11 mouse cellular contexts compared by ENCODE assay signal in genomic region chr10:63026795-63027160, GRCm38 (mm10). TPM values are rescaled to one million over a fixed set of nuclear protein-coding genes. Genes with fewer than 3 reads are reported as not detected.
DNase-seq lines count a peak whose midpoint lies in the region; ATAC-seq lines count a peak whose summit lies in the region.
"Had no signal": no experiment of that assay in that cellular context is flagged by ENCODE, and none has a peak within 500 bp of the region (broad histone marks: within the 10 kb centered on the region; RNA-seq: fewer than 3 reads in every experiment).

No protein-coding gene starts in this region.

- H3K27me3 ChIP-seq in forebrain, embryonic 16.5 days (replicated peaks; ENCODE audit: control insufficient read depth, insufficient read depth, low read length): no peaks in the 10 kb centered on the region
- no peaks in the 10 kb centered on the region for H3K27me3 ChIP-seq in midbrain, embryonic 10.5 days (ENCODE audit: low read depth, poor library complexity, severe bottlenecking)

- H3K36me3 ChIP-seq in forebrain, embryonic 16.5 days (ENCODE audit: control insufficient read depth, insufficient read depth): no peaks in the 10 kb centered on the region
- H3K36me3 ChIP-seq in midbrain, embryonic 10.5 days: no peaks in the 10 kb centered on the region

- DNase-seq in right cerebral cortex, postnatal 10 days (ENCODE audit: low spot score in 2 of 2): peak; percentile 43 to 71
- no peak for DNase-seq in right cerebral cortex, postnatal 25 days
- peak; percentile 30 for DNase-seq in midbrain, embryonic 10.5 days (ENCODE audit: low spot score)
- no peak for DNase-seq in adrenal gland, adult (ENCODE audit: inconsistent age in 2 of 2, low spot score in 1 of 2)
- no peak for DNase-seq in heart, adult 11 months
- DNase-seq in lung, adult 18-20 months: no peak
- DNase-seq: cerebellum, postnatal 14 days; heart, postnatal 10 days; liver, postnatal 0 days; thymus, postnatal 14 days had no signal

- H3K4me2 ChIP-seq in forebrain, embryonic 16.5 days (ENCODE audit: low read length): peak overlapping the region; percentile 81

- peaks cover 27% of the 10 kb centered on the region for H3K4me1 ChIP-seq in forebrain, embryonic 16.5 days (replicated peaks; ENCODE audit: control insufficient read depth, insufficient read depth, low read length)
- peaks cover 48% of the 10 kb centered on the region for H3K4me1 ChIP-seq in midbrain, embryonic 10.5 days

- WGBS in forebrain, embryonic 16.5 days: 21% methylated on average over 6 of the region's 6 CpGs
- WGBS in midbrain, embryonic 10.5 days: 41% methylated on average over 6 of the region's 6 CpGs

- peak overlapping the region; percentile 50 for H3K9ac ChIP-seq in forebrain, embryonic 16.5 days (replicated peaks; ENCODE audit: low read depth, low read length)
- H3K9ac ChIP-seq: liver, postnatal 0 days had no signal

- peak overlapping the region; percentile 100 for H3K27ac ChIP-seq in forebrain, embryonic 16.5 days (ENCODE audit: low read length)
- peak overlapping the region; percentile 100 for H3K27ac ChIP-seq in midbrain, embryonic 10.5 days (replicated peaks)

- no peaks in the 10 kb centered on the region for H3K9me3 ChIP-seq in forebrain, embryonic 16.5 days (ENCODE audit: control insufficient read depth, low read length)
- no peaks in the 10 kb centered on the region for H3K9me3 ChIP-seq in midbrain, embryonic 10.5 days (replicated peaks)

- ATAC-seq in forebrain, embryonic 16.5 days: no peak
- ATAC-seq: liver, postnatal 0 days had no signal

- H3K4me3 ChIP-seq in forebrain, embryonic 16.5 days (replicated peaks; ENCODE audit: low read length): peak overlapping the region; percentile 20
- H3K4me3 ChIP-seq in midbrain, embryonic 10.5 days: peak overlapping the region; percentile 97

RNA-seq across cellular contexts. Expression of gene Pbld2, which starts 2.7 kb away (rescaled TPM):
- 1.3 and 1.7 TPM in 2 replicates for polyA plus RNA-seq in forebrain, embryonic 16.5 days (2015; fragmentation: Nextera tagmentation; extraction: Ambion mirVana)
- 0.89 and 1.1 TPM in 2 replicates for polyA plus RNA-seq in midbrain, embryonic 10.5 days (2016; fragmentation: Nextera tagmentation; extraction: Ambion mirVana)

RNA-seq across cellular contexts. Expression of gene Hnrnph3, which starts 2.8 kb away (rescaled TPM):
- polyA plus RNA-seq in forebrain, embryonic 16.5 days (2015; fragmentation: Nextera tagmentation; extraction: Ambion mirVana): 196 and 205 TPM in 2 replicates
- 215 and 228 TPM in 2 replicates for polyA plus RNA-seq in midbrain, embryonic 10.5 days (2016; fragmentation: Nextera tagmentation; extraction: Ambion mirVana)

RNA-seq across cellular contexts. Expression of gene Pbld1, which starts 33.2 kb away (rescaled TPM):
- 0.62 and 0.99 TPM in 2 replicates for polyA plus RNA-seq in forebrain, embryonic 16.5 days (2015; fragmentation: Nextera tagmentation; extraction: Ambion mirVana)
- 1.3 and 1.5 TPM in 2 replicates for polyA plus RNA-seq in midbrain, embryonic 10.5 days (2016; fragmentation: Nextera tagmentation; extraction: Ambion mirVana)

RNA-seq across cellular contexts. Expression of gene Rufy2, which starts 46.8 kb away (rescaled TPM):
- 60.5 and 73.0 TPM in 2 replicates for polyA plus RNA-seq in forebrain, embryonic 16.5 days (2015; fragmentation: Nextera tagmentation; extraction: Ambion mirVana)
- polyA plus RNA-seq in midbrain, embryonic 10.5 days (2016; fragmentation: Nextera tagmentation; extraction: Ambion mirVana): 24.9 and 25.3 TPM in 2 replicates

Comparison
In these comparisons a context has a peak if more than half of its experiments do, and no peak if none do; other contexts are left out.
1. DNase-seq: peak in right cerebral cortex, postnatal 10 days (2 of 2) and midbrain, embryonic 10.5 days (single experiment); none in right cerebral cortex, postnatal 25 days (single experiment), adrenal gland, adult (0 of 2), heart, adult 11 months (single experiment) and lung, adult 18-20 months (0 of 2).